9 mouse cellular contexts compared by ENCODE assay signal in genomic region chr12:102885735-102886134, GRCm38 (mm10). TPM values are rescaled to one million over a fixed set of nuclear protein-coding genes. Genes with fewer than 3 reads are reported as not detected.
DNase-seq lines count a peak whose midpoint lies in the region; ATAC-seq and TF ChIP-seq lines count a peak whose summit lies in the region.
"Had no signal": no experiment of that assay in that cellular context is flagged by ENCODE, and none has a peak within 500 bp of the region (broad histone marks: within the 10 kb centered on the region; RNA-seq: fewer than 3 reads in every experiment).

No protein-coding gene starts in this region.

- no peak for TF ChIP-seq POLR2A in ES-Bruce4 (IDR thresholded peaks at IDR 0.05; ENCODE audit: insufficient read depth, low read length)

- H3K9ac ChIP-seq in heart, embryonic 12.5 days, result no peak overlapping the region
- H3K9ac ChIP-seq in ES-Bruce4 (ENCODE audit: low read depth, poor library complexity, severe bottlenecking), result no peak overlapping the region
- H3K9ac ChIP-seq in hindbrain, embryonic 12.5 days, result no peak overlapping the region
- H3K9ac ChIP-seq: limb, embryonic 15.5 days had no signal

- ATAC-seq in heart, embryonic 12.5 days (ENCODE audit: insufficient number of reproducible peaks, low FRiP score), result no peak
- 0 out of 2 replicates have a peak, but pooled peaks have one; percentile 16 for ATAC-seq in hindbrain, embryonic 12.5 days (ENCODE audit: low FRiP score)

- H3K27ac ChIP-seq in heart, embryonic 12.5 days (ENCODE audit: poor library complexity, severe bottlenecking), result no peak overlapping the region
- H3K27ac ChIP-seq in ES-Bruce4 (ENCODE audit: insufficient read depth, low read length), result no peak overlapping the region
- H3K27ac ChIP-seq in hindbrain, embryonic 12.5 days, result no peak overlapping the region
- H3K27ac ChIP-seq: limb, embryonic 15.5 days had no signal

- no peaks in the 10 kb centered on the region for H3K9me3 ChIP-seq in heart, embryonic 12.5 days (replicated peaks)
- no peaks in the 10 kb centered on the region for H3K9me3 ChIP-seq in ES-Bruce4 (replicated peaks; ENCODE audit: control insufficient read depth, insufficient read depth, low read length, poor library complexity, severe bottlenecking)
- no peaks in the 10 kb centered on the region for H3K9me3 ChIP-seq in hindbrain, embryonic 12.5 days (replicated peaks)
- H3K9me3 ChIP-seq: limb, embryonic 15.5 days had no signal

- H3K4me1 ChIP-seq in heart, embryonic 12.5 days (replicated peaks), result no peaks in the 10 kb centered on the region
- no peaks in the 10 kb centered on the region for H3K4me1 ChIP-seq in ES-Bruce4 (ENCODE audit: control insufficient read depth, insufficient read depth, low read length)
- peaks cover 5% of the 10 kb centered on the region; the same call in 1 of the 2 replicates for H3K4me1 ChIP-seq in hindbrain, embryonic 12.5 days
- H3K4me1 ChIP-seq: limb, embryonic 15.5 days had no signal

- WGBS in heart, embryonic 12.5 days, result 15% methylated on average over 5 of the region's 5 CpGs
- WGBS in hindbrain, embryonic 12.5 days, result 18% methylated on average over 5 of the region's 5 CpGs

- H3K4me2 ChIP-seq in heart, embryonic 12.5 days, result no peak overlapping the region; the same call in 1 of the 2 replicates
- H3K4me2 ChIP-seq in hindbrain, embryonic 12.5 days (replicated peaks), result no peak overlapping the region
- H3K4me2 ChIP-seq: limb, embryonic 15.5 days had no signal

- intact Hi-C loops in heart, postnatal 14 days (cut with DNase I), result loop anchor here (2.0 kb wide), 1 partner anchor 179 kb away; no protein-coding TSS in a partner anchor

- peak; percentile 5 to 27 for DNase-seq in heart, postnatal 14 days
- peak; percentile 28 for DNase-seq in cerebellum, adult 11 months
- peak; percentile 17 for DNase-seq in lung, postnatal 14 days
- peak; percentile 51 for DNase-seq in testis, postnatal 10 days (ENCODE audit: low spot score)
- no peak for DNase-seq in urinary bladder, adult 2 months (ENCODE audit: low spot score)

- no peaks in the 10 kb centered on the region for H3K36me3 ChIP-seq in heart, embryonic 12.5 days
- no peaks in the 10 kb centered on the region for H3K36me3 ChIP-seq in ES-Bruce4 (ENCODE audit: control insufficient read depth, insufficient read depth, low read length, poor library complexity, severe bottlenecking)
- no peaks in the 10 kb centered on the region for H3K36me3 ChIP-seq in hindbrain, embryonic 12.5 days
- H3K36me3 ChIP-seq: limb, embryonic 15.5 days had no signal

- peak; percentile 77 for TF ChIP-seq CTCF in ES-Bruce4 (IDR thresholded peaks at IDR 0.05; ENCODE audit: low read depth, low read length)

- no peaks in the 10 kb centered on the region for H3K27me3 ChIP-seq in heart, embryonic 12.5 days (replicated peaks)
- no peaks in the 10 kb centered on the region for H3K27me3 ChIP-seq in ES-Bruce4 (ENCODE audit: control insufficient read depth, insufficient read depth, low read length, poor library complexity, severe bottlenecking)
- no peaks in the 10 kb centered on the region for H3K27me3 ChIP-seq in hindbrain, embryonic 12.5 days
- H3K27me3 ChIP-seq: limb, embryonic 15.5 days had no signal

- H3K4me3 ChIP-seq in heart, embryonic 12.5 days, result no peak overlapping the region
- H3K4me3 ChIP-seq in ES-Bruce4 (ENCODE audit: low read depth, low read length), result no peak overlapping the region
- H3K4me3 ChIP-seq in hindbrain, embryonic 12.5 days, result no peak overlapping the region
- H3K4me3 ChIP-seq: limb, embryonic 15.5 days had no signal

- TF ChIP-seq EP300 in ES-Bruce4 (IDR thresholded peaks at IDR 0.05; ENCODE audit: insufficient read depth, low read depth, low read length), result no peak

RNA-seq across cellular contexts. Expression of gene Btbd7, which starts 7.5 kb away (rescaled TPM):
- 10 to 100 TPM; 29.7 to 30.8 TPM for total RNA-seq in heart, postnatal 14 days (2021)
- 18.4 and 23.2 TPM in 2 replicates for polyA plus RNA-seq in heart, embryonic 12.5 days (2016; fragmentation: Nextera tagmentation; extraction: Ambion mirVana)
- polyA plus RNA-seq in ES-Bruce4 (2011; ENCODE audit: insufficient read depth, insufficient read length, low read depth, missing spikeins), result 35.5 and 38.9 TPM in 2 replicates
- polyA plus RNA-seq in hindbrain, embryonic 12.5 days (2016; fragmentation: Nextera tagmentation; extraction: Ambion mirVana), result 27.5 and 27.9 TPM in 2 replicates
- 20.1 and 27.7 TPM in 2 replicates for polyA plus RNA-seq in urinary bladder, adult 2 months (2012; rRNA removed)

RNA-seq across cellular contexts. Expression of gene Cox8c, which starts 13.4 kb away (rescaled TPM):
- not detected for total RNA-seq in heart, postnatal 14 days (2021)
- not detected in 2 replicates for polyA plus RNA-seq in heart, embryonic 12.5 days (2016; fragmentation: Nextera tagmentation; extraction: Ambion mirVana)
- not detected in 2 replicates for polyA plus RNA-seq in ES-Bruce4 (2011; ENCODE audit: insufficient read depth, insufficient read length, low read depth, missing spikeins)
- not detected in 2 replicates for polyA plus RNA-seq in hindbrain, embryonic 12.5 days (2016; fragmentation: Nextera tagmentation; extraction: Ambion mirVana)
- polyA plus RNA-seq in urinary bladder, adult 2 months (2012; rRNA removed), result not detected in 2 replicates
- polyA plus RNA-seq: limb, embryonic 15.5 days had no signal
